Mouse (Mus musculus) spleen, adult 12 weeks (tissue): ENCODE data around the gene Pla2g4a.
"Not testable (repeated sequence)": the region's sequence is repeated elsewhere in the genome, so short reads cannot be mapped to it uniquely, and the experiment has no call there.

Experiments
- DNase-seq: peaks from one replicate; pipeline ENCODE4 v3.0.0; 2022; ENCODE audit warnings: low spot score

Gene Pla2g4a

DNA sequence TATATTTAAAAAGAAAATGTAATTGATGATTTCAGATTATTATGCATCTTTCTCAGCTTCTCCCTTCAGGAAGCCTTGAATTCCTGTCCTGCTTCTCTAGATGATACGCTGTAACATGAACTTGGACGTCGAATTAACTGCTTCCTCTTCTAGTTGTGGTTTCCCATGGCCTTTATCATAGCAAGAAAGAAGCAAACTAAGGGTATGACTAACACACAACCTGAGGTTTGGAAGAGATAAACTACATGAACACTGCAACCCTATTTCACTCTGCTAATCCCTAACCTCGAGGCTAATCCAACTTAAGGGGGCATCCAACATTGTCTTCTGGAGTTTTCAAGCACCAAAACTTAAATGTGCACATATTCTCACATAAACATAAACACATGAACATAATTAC is 23.3 kb downstream of the Pla2g4a start:
- DNase-seq, result no peak

DNA sequence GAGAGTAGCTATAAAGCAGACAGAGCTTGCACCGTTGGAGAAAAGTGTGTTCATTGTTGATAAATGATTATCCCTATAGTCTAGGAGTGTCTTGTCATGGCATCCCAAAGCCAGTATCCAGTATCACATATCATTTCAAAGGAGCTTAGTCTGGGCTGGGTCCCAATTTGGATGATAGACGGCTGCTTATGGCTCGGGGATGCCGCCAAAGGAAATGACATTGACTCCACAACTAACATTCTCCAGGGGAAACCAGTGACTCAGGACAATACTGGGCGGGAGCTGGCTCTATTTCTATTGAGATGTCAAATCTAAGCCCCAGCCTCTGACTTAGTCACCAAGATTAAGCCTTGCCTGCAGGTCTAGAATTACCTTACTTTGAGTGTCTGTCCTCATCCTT is 31.9 kb downstream of the Pla2g4a start:
- DNase-seq, result no peak

DNA sequence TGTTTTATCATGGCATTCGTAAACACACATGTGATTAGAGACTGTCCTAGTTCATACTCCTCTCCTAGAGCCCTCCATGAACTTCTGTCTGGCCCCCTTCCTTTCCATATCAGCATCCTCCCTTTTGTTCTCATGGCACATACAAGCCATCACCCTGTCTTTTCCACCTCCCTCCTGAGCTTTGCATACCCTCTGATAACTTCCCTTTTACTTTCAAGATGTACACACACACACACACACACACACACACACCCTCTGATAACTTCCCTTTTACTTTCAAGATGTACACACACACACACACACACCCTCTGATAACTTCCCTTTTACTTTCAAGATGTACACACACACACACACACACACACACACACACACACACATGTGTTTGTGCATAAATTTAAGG is 37.4 kb downstream of the Pla2g4a start:
- DNase-seq, result not testable (repeated sequence)

DNA sequence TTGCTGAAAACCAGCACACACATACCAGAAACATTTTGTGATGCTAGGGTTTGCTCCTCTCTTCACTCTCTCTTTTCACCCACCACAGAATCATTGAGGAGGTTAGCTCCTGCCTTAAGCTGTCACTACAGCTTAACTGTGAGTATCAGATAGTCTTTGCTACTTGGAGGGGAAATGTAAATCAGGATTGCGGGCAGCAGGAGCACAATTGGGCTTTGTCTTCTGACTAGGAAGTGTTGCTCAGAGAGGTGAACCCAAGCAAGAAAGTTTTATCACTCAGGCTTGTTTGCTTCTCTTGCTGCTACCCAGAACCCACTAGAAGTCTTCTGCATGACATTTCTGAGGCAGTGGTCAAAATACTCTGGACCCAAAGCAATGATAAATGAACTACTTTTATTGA is 38.9 kb downstream of the Pla2g4a start:
- no peak for DNase-seq

DNA sequence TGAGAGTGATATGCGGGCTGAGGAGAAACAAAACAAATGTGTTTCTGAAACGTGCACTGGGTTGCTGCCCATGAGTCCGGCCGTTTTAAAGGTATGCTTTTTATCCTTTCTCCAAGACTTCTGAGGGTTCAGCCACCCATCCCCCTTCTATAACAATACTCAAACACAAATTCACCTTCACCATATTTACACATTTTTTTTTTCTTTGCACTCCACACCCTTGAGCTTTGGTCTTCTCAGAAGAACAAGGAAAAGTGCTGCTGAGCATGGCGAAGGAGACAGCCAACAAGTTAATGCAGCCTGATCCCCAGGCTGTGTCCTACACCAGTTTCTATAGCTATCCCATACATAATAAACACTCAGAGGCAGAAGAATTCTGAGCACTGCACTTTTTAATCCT is 39.8 kb downstream of the Pla2g4a start:
- DNase-seq, result no peak

DNA sequence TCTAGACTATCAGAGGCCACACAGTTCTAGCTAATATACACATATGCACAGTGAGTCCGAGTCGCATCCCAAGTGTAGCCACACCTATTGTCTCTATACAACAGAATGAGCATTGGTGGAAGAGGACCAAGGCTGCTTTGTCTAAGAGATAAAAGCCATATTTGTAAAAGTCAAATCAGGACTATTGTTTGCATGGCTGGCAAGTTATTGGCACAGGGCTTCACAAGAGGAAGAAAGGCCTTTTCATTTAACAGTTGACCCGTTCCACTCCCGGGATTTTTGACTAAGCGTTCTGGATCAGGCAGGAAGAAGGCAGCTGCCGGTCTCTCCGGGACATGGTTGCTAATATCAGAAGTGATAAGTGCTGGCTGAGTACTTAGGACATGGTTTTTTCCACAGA is 41.8 kb downstream of the Pla2g4a start:
- DNase-seq, result no peak

DNA sequence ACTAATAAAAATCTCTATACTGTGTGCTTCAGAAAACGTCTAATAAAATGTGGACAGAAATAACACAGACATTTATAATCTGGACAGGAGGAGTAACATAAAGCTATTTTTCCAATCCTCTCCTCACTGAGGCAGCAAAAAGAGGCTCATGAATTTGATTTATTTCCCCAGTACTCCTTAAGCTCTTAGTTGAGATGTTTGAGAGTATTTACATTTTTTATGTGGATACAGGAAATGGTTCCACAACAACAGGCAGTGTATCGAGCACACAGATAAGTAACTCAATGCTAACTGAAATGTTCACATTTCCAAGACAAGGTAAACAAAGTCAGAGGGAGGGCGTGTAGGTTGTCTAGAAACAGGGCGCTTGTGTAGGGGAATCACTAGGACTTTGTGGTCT is 48.1 kb downstream of the Pla2g4a start:
- no peak for DNase-seq

DNA sequence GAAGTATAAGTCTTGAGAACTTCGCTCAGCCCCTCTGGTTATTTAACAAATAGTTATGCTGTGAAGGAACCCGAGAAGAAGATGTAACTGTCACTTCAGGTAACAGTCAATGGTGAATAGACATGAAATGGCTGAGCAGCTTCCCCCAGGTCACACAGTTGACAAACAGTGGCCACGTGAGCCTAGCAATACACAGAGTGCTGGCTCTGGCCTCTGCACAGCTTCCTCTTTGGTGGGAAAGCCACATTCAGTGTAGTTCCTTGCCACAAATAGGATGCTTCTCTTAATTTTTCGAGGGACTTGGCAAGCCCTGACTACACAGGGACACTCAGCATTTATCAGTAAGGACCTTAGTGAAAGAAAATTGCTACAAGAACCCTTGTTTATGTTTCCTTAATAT is 50.0 kb downstream of the Pla2g4a start:
- DNase-seq, result no peak

DNA sequence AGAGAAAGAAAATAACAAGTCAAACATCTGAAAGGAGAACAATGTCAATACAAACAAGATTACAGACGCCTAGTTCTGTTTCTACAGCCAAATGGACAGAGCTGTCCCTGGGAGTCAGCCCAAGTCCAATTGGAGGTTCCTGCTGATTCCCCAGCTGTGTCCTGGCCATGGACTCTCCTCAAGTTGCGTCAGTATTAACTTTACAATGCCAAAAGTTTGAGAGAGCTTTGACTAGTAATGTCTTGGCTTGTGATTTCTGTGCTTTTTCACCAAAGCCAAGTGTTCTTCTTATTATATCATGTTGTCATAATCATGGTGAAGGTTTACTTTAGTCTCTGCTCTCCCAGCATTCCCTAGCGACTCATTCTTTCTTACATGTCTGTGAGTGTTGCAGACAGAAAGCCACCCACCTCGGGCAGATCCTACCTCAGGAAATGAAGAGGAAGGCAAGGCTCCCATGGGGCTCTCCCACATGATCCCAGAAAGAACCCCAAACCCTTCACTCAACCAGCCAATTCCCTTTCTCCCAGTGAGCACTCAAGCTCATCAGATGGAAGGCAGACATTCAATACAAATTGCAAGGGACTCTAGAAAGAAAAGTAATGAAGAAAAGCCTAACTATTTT is 63.0 kb downstream of the Pla2g4a start:
- DNase-seq, result no peak

DNA sequence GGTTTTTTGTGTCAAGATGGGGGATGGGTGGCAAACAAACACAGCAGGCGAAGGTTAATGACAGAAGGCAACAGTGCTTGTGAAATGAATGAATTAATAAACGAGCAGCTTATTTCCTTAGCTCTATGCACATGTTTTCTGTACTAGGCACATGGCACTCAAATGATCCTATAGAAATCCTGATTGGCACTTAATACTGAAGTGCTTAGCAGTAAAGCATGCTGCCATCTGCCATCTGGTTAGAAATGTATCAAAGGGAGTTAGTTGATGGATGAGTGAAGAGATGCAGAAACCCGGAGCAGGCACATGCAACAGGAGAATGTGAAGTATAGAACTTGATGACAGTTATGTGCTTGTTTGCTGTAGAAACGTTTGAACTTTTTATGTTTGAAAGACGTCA is 64.5 kb downstream of the Pla2g4a start:
- DNase-seq, result no peak

DNA sequence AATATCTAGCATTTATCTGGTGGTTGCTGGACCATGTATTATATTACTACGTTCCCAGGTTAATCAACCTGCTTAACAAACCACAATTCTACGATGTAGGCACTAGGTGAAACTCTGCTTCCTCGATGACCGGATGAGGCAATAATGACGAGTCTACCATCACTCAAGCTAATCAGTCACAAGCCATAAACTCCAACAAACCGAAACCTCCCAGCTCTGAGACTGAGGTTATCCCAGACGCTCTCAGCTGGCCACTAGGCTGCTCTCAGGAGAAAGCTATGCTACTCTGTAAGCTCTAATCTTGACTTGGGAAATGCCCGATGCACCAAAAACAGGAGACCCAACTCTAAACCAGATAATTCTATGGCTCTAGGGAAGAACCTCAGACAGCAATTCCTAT is 66.2 kb downstream of the Pla2g4a start:
- no peak for DNase-seq

DNA sequence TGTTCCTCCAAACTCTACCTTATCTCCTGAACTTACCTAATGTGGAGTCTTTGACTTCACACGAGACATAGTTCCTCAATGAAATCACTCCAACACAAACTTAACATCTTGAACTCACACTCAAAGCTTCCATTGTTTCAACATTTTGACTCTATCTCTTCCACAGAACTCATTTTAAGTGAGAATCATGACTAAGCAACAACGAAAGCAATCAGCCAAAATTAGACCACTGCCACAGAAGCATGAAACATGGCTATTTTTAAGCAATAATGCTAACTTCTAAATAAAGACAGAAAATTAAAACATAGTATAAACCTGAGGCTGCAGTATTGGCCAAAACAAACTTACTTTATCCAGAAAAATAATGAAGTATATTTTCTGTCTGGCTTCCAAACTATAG is 67.2 kb downstream of the Pla2g4a start:
- no peak for DNase-seq

DNA sequence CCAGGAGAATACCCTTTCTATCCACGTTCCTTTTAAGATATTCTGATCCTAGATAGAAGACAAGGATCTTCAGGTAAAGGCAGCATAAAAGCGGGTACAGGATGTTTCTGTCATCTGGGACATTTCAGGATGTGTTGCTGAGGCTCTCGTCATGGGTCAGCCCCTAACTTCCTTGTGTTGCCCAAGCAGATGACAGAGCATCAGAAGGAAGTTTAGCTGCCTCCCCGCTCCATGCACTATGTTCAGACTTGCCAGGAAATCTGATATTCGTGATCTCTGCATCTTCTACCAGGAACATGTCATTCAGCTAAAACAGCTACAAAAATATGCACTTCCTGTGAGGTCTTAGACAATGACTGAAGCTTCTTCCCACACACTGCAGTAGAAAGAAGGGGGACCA is 70.0 kb downstream of the Pla2g4a start:
- no peak for DNase-seq

DNA sequence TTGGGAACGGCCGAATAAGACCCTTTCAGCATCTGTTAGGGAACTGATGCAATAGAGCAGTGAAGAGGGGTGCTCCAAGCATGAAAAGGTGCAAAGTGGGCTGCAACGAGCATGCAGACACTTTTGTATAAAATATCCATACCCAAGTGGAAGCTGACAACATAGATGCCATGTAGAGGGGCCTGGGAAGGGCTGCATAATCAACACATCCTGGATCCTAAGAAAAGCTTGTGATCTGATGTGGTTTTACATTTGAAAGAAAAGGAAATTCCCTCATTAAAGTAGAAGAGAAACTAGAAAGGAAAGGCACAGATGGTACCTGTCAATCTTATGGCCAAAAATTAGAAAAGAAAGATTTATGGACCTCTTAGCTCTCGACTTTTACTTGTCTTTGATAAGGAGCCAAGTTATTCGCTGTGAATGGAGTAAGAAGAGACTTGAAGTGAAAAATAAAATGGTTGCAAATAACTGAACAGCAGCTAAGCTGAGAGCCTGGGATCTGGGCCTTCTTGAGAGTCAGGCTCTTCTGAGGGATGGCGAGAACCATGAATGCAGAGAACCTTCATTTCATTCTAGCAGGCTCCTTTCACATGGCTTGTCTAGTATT is 78.6 kb downstream of the Pla2g4a start:
- no peak for DNase-seq

DNA sequence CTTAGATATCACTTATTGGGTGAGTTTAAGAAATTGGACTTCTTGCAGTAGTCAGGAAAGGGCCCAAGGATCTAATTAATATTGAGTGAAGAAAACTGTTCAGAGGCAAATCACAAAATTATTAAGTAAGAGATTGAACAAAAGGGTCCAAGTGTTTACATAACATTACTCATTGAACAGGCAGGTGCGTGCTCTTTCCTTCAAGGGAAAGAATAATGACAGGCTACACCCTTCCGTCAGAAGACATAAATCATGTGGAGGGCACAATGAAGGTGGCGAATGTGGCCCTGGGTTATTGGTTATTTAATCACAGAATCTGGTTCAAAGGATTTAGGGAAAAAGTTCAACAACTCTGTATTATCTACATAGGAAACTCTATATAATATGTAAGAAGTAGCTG is 82.9 kb downstream of the Pla2g4a start:
- no peak for DNase-seq

DNA sequence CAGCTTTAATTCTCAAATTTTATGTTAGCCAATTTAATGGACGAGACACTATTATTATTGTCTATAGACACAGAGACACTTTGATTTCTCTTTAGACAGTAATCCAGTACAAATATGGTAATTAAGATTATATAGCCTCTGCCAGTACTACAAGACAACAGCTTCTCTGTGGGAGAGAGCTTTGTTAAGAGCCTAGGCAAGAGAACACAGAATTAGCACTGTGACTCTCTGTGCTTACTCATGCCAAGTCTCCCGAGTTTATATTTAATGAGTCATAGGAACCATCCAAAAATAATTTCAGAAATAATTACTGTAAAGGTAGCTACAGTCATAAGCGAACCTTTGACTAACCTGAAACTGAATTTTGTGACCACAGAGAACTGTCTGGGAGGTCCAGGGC is 84.6 kb downstream of the Pla2g4a start:
- DNase-seq, result no peak

DNA sequence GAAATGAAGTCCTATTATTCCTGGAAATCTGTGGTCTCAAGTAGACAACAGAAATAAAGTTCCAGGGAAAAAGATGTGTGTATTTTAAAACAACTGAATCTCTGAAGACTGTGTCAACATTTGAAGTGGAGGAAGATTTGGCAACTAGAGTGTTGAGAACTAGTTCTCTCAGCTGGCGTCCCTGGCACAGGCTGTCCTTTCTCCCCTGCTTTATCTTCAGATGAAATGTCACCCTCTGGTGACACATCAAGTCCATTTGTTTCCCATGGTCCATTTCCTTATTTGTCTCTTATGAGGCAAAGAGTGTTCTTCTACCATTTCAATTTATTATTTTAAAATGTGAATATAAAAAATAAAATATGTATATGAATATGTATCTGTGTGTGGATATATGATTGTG is 89.5 kb downstream of the Pla2g4a start:
- no peak for DNase-seq

DNA sequence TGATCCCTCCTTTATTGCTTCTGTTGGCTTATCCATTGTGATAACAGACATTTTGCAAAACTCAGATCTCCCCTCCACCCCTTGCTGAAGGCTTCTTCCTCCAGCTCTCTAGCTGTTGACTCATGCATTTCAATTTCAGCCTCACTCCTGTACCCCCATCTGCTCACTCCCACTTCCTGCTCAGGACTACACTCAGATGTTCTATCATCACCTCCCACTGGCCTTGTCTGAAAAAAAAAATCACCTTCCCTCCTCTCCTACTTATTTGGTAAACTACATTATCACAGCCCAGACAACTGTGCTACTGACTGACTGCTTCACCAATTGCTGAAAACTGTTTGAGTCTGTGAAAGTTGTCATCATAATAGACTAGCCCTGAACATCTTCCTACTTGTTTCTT is 93.8 kb downstream of the Pla2g4a start:
- no peak for DNase-seq

DNA sequence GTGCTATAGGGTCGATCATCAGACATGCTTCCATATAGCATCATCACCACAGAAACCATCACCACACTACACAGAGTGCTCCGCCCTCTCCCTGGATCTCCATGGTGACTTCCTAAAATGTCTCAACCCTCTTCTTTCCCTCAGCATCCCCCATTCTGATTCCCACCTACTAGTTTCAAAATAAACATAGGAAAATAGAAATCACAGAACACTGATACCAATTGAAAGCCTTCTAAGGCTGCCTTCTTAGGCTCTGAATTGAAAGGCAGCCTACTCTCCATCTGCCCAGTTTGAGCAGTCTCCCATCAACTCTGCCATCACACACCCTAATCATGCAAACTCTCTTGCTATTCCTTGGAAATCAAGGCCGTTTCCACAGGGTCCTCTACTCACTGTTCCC is 94.9 kb downstream of the Pla2g4a start:
- no peak for DNase-seq

DNA sequence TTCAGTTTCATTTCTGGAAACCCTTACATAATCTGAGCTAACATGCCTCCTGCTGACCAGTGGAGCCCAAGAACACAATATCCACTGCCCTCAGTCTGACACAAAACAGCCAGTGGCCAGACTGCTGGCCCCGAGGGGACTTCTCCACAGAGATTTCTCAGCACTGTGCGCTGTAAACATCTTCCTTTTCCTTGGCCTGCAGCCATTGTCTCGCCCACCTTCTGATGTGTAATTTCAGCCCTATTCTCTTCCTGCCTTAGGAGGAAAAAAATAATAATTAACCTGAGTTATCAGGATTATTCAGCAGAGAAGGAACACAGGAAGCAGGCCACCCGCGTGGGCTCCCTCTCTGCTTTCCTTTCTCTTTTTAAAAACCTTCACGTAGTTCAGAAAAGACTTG is 98.3 kb downstream of the Pla2g4a start:
- DNase-seq, result no peak

DNA sequence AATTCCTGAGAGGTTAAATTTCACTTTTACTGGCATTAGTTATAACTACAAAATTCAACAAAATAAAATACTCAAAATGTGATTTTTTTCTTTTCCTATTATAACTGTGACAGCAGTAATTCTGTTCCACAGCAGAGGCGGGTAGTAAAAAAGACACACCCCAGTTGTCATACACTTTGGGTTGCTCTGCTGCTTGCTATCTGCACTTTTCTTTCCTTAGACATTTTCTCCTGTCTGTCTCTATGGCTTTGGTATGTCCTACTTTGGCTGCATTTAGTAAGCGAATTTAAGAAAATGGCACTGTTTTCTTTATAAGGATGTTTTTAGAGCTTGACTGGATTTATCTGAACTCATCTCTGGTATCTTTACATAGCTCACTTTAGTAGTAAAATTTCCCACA is 98.9 kb downstream of the Pla2g4a start:
- no peak for DNase-seq

DNA sequence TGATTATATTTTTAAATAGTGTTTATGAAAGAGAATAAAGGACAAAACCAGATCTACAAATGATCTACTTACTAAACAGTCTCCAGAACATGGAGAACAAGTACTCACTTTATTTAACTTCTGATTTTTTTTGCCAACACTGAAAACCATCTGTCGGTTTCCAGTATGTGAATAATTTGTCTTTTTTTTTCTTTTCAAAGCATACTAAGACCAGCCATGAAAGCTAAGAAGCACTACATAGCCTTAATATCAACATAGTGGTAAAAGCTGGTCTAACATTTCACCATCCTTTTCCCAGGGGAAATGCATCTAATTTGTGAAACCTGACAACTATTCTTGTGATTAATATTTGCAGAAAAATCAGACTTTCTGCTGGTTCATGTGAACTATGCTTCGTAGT is 99.5 kb downstream of the Pla2g4a start:
- DNase-seq, result no peak

DNA sequence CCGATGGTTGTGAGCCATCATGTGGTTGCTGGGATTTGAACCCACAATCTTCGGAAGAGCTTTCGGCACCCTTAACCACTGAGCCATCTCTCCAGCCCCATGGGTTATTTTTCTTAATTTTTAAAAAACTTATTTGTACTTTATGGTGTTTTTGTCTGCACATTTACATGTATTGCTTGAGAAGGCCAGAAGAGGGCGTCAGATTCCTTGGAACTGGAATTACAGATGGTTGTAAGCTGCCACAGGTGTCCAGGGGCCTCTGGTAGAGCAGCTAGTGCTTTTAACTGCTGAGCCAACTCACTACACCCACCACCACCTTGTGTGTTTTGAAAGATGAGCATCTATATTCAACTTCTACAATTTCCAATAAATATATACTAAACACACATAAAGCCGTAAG is 102.4 kb downstream of the Pla2g4a start:
- no peak for DNase-seq

DNA sequence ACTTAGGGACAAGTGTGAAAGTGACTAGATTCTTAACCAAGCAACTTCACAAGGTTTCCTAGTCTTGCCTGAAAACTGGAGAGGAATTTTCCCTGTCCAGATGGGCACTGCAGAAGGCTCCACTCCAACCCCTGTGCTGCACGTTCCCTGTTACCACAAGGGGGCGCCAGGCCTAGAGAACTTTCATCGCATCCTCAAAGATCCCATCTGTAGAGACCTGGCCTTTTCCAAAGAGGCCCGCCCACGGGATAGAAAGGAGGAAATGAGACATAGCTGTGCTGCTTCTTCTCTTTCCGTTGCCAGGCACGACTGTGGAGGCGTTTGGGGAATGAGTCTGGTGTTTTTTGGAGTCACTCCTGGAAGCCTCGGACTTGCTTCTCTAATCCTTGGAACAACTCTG is 104.4 kb downstream of the Pla2g4a start:
- DNase-seq, result peak; percentile 2

DNA sequence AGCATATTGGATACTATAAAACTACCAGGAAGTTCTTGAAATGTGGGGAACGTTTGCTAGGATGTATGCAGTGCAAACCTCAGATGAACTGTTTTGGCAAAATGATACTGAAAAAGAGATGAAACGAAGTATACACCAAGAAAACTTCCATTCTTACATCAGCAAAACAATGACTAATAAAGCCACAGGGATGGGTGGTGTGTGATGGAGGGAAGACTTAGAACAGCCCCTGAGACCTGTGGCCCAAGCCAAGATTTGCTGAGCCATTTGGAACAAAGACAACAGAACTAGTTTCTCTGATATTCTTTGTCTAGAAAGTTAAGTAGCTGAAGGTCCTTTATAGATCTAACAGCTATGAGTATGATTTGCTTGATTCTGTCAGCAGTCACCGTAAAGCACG is 105.5 kb downstream of the Pla2g4a start:
- no peak for DNase-seq
